Mouse (Mus musculus) liver, postnatal 0 days (tissue): ENCODE results near the gene Arl6ip5. TPM values are rescaled to one million over a fixed set of nuclear protein-coding genes. Genes with fewer than 3 reads are reported as not detected.
A peak's percentile ranks its signal among the peaks of the same experiment; 100 is the strongest.

Experiments
- ATAC-seq: fragments of 200-750 bp; cut with Nextera tagmentation; 2 replicates; pipeline ENCODE4 v1.8.0; 2017; ENCODE audit warnings: mild to moderate bottlenecking, moderate library complexity
- DNase-seq: peaks from one replicate; pipeline ENCODE4 v3.0.0-alpha.2; 2016
- H3K27ac ChIP-seq: fragments of 300-500 bp; sonication (generic); 2 replicates; pipeline ENCODE4 v1.5.1; 2014; ENCODE audit warnings: antibody characterized with exemption, moderate library complexity, mild to moderate bottlenecking, low read depth
- H3K27me3 ChIP-seq: fragments of 300-500 bp; sonication (generic); 2 replicates; pipeline ENCODE4 v1.6.1; 2014; ENCODE audit warnings: low read length, control low read depth, mixed read lengths; ENCODE audit not compliant: insufficient read depth
- H3K36me3 ChIP-seq: fragments of 300-500 bp; sonication (generic); replicated peaks from 2 replicates; pipeline ENCODE4 v1.6.1; 2014; ENCODE audit warnings: mild to moderate bottlenecking, control low read depth, low read length, moderate library complexity, mixed read lengths; ENCODE audit not compliant: insufficient read depth
- H3K4me1 ChIP-seq: fragments of 300-500 bp; sonication (generic); 2 replicates; pipeline ENCODE4 v1.6.1; 2014; ENCODE audit warnings: antibody characterized with exemption, mild to moderate bottlenecking, control low read depth; ENCODE audit not compliant: insufficient read depth
- H3K4me2 ChIP-seq: fragments of 300-500 bp; sonication (generic); 2 replicates; pipeline ENCODE4 v1.6.1; 2014; ENCODE audit warnings: low read depth, mild to moderate bottlenecking, low read length, moderate library complexity, mixed read lengths
- H3K4me3 ChIP-seq: fragments of 300-500 bp; sonication (generic); 2 replicates; pipeline ENCODE4 v1.5.1; 2014; ENCODE audit warnings: low read depth, low read length
- H3K9ac ChIP-seq: fragments of 300-500 bp; sonication (generic); replicated peaks from 2 replicates; pipeline ENCODE4 v1.6.1; 2014; ENCODE audit warnings: mild to moderate bottlenecking, moderate library complexity
- H3K9me3 ChIP-seq: fragments of 300-500 bp; sonication (generic); 2 replicates; pipeline ENCODE4 v1.6.1; 2016; ENCODE audit warnings: mild to moderate bottlenecking, control low read depth, low read length, mixed read lengths
- CTCF ChIP-seq: sonication (generic); IDR thresholded peaks from 2 replicates; pipeline ENCODE4 v1.5.1; 2016; ENCODE audit warnings: antibody characterized with exemption, low read depth
- EP300 ChIP-seq: IDR thresholded peaks from 2 replicates; pipeline ENCODE4 v1.6.1; 2016; ENCODE audit warnings: antibody characterized with exemption, low read depth, mild to moderate bottlenecking
- WGBS: fragments of 180-500 bp; shearing (Covaris S2); extraction: QIAGEN DNeasy Blood & Tissue Kit; methylation state at CpG from one replicate; pipeline ENCODE4 v1.1.7; 2014; ENCODE audit not compliant: insufficient replicate concordance; 5-methylcytosine and 5-hydroxymethylcytosine counted together
- polyA plus RNA-seq: library from polyadenylated mRNA; unstranded; fragments of >200 nt; fragmentation: Nextera tagmentation; extraction: Ambion mirVana; gene quantifications from 2 replicates; pipeline ENCODE4 v1.2.1, GENCODE M21; 2015

Arl6ip5 gene
- polyA plus RNA-seq, 1 experiment from 2014 or later: 27.1 TPM

DNA sequence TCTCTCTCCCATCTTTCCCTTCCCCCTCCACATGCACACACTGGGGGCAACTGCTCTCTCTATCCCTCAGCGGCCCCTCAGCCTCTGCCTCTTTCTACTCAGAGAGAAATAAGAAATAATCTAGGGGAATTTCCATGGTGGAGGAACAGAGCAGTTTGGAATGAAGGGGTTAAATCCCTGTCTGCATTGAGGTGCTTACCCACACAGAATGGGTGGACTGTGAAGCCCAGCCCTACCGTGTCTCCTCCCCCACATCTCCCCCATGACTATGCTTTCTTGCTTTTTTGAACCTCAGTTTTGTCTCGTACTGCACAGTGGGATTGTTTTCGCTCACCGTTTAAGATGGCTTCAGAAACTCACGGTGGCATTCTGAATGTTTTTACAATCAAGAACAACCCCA, 11.8 kb downstream of the Arl6ip5 start:
- WGBS: 43% methylated on average over 6 of the region's 6 CpGs
- no peak for DNase-seq

GRCm38 (mm10) chr6:97222931-97223467, 12.5 kb downstream of the Arl6ip5 start:
- DNase-seq (no peak), ATAC-seq (0 out of 2 replicates have a peak, but pooled peaks have one; percentile 33)
- H3K4me2 ChIP-seq: peak overlapping the region; percentile 30
- no peak for TF ChIP-seq EP300
- no peak for TF ChIP-seq CTCF
- H3K27ac ChIP-seq: no peak overlapping the region
- WGBS: 23% methylated on average over 5 of the region's 5 CpGs
- no peaks in the 10 kb centered on the region for H3K27me3 ChIP-seq
- H3K9ac ChIP-seq: no peak overlapping the region
- H3K9me3 ChIP-seq: no peaks in the 10 kb centered on the region
- H3K4me3 ChIP-seq: no peak overlapping the region
- peaks cover 12% of the 10 kb centered on the region for H3K4me1 ChIP-seq
- peaks cover 9% of the 10 kb centered on the region; the same call in 1 of the 2 replicates for H3K36me3 ChIP-seq

More for the DNA sequence above, 11.8 kb downstream of the Arl6ip5 start:
- H3K4me1 ChIP-seq: peaks cover 12% of the 10 kb centered on the region
- ATAC-seq: peak; percentile 58
- no peaks in the 10 kb centered on the region for H3K9me3 ChIP-seq
- H3K4me2 ChIP-seq: peak overlapping the region; percentile 30
- no peak overlapping the region for H3K4me3 ChIP-seq
- no peaks in the 10 kb centered on the region for H3K27me3 ChIP-seq
- H3K36me3 ChIP-seq: peaks cover 9% of the 10 kb centered on the region; the same call in 1 of the 2 replicates
- no peak for TF ChIP-seq CTCF
- TF ChIP-seq EP300: no peak
- H3K27ac ChIP-seq: no peak overlapping the region
- no peak overlapping the region for H3K9ac ChIP-seq

- Histone ChIP-seq H3K4me1 (peaks cover 12% of the 10 kb centered on the region), H3K36me3 (peaks cover 9% of the 10 kb centered on the region; the same call in 1 of the 2 replicates), H3K4me2 (no peak overlapping the region), H3K9ac (no peak overlapping the region), H3K9me3 (no peaks in the 10 kb centered on the region), H3K27me3 (no peaks in the 10 kb centered on the region), H3K27ac (no peak overlapping the region), H3K4me3 (no peak overlapping the region)
- ATAC-seq (no peak), DNase-seq (no peak)
- 57% methylated on average over 4 of the region's 4 CpGs for WGBS
- no peak for TF ChIP-seq EP300
- no peak for TF ChIP-seq CTCF
These were observed 13.1 kb downstream of the Arl6ip5 start for GRCm38 (mm10) chr6:97223566-97223965.

DNA sequence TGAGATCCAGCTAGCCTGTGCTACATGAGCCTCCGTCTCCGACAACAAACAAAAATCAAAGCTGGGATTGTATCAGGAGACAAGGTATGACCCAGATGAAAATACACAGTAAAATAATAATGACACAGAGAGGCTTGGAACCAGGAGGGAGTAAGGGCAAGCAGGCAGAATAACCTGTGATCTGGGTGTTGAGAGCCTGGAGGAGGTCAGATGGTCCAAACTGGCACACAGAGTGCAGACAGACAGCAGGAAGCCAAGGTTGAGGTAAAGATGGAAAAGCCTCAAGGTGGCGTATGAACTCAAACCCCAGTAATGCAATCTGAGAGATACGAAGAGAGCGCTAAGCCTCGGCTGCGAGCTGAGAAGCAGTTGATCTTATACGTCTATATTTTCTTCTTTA, 14.0 kb downstream of the Arl6ip5 start:
- ATAC-seq: no peak
- 84% methylated on average over 8 of the region's 8 CpGs for WGBS
- no peak overlapping the region for H3K27ac ChIP-seq
- H3K4me3 ChIP-seq: no peak overlapping the region
- peaks cover 12% of the 10 kb centered on the region for H3K4me1 ChIP-seq
- no peak overlapping the region for H3K9ac ChIP-seq
- TF ChIP-seq CTCF (no peak), EP300 (no peak)
- no peak for DNase-seq
- no peaks in the 10 kb centered on the region for H3K9me3 ChIP-seq
- peaks cover 8% of the 10 kb centered on the region for H3K36me3 ChIP-seq
- no peak overlapping the region for H3K4me2 ChIP-seq
- no peaks in the 10 kb centered on the region for H3K27me3 ChIP-seq

DNA sequence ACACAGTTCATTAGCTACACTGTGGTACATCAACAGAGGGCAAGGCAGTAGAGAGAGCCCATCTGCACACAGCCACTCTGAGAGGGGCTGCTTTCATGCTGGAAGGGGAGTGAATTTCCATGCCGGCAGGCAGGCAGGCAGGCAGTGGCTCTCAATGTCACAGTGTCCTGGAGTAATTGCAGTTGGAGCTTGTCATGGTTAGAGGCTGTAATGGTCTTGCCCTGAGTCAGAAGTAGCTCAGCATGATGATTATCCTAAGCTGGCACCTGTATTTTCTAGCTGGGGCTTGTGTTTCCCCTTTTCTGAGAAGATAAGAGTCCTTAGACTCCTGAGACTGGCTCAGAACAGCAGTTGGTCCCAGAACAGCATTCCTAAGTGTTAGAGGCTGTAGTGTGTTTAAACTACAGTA, 15.6 kb downstream of the Arl6ip5 start:
- H3K9me3 ChIP-seq: no peaks in the 10 kb centered on the region
- peaks cover 20% of the 10 kb centered on the region for H3K36me3 ChIP-seq
- ATAC-seq (no peak), DNase-seq (no peak)
- WGBS: 83% methylated on average over 1 of the region's 1 CpGs
- H3K27ac ChIP-seq: no peak overlapping the region
- no peak overlapping the region for H3K9ac ChIP-seq
- H3K4me1 ChIP-seq: peaks cover 9% of the 10 kb centered on the region
- H3K4me2 ChIP-seq: no peak overlapping the region
- no peaks in the 10 kb centered on the region for H3K27me3 ChIP-seq
- H3K4me3 ChIP-seq: no peak overlapping the region
- no peak for TF ChIP-seq CTCF
- TF ChIP-seq EP300: no peak

DNA sequence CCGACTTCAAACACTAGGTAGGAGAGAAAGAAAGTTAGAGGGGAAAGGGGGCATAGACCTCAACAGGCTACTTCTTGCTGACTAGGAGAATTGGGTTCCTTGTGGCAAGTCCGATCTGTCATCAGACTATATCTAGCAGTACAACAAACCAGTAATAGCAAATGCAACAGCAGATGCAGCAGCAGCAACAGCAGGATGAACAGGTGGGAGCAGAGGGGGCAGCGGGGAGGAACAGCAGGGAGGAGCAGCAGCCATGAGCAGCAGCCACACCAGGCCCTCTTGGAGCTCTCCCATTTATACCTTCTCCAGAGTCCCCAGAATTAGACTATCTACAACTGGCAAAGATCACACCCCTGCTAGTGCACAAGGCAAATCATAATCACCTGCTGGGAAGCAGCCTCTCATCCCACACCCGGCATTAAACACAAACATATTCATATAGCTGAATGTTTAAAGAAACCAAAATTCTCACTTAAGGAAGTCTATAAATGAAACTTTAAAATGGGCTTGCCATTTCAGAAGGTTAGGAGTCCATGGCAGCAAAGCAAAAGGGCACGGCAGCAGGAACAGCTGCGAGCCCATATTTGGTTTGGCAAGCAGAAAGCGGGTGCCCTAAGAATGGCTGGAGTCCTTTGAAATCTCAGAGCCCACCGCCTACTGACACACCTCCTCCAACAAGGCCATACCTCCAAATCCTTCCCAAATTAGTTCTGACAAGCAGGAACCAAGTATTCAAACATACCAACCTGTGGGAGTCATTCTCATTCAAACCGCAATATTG, 16.8 kb downstream of the Arl6ip5 start:
- ATAC-seq: no peak
- Histone ChIP-seq H3K27ac (no peak overlapping the region), H3K36me3 (peaks cover 29% of the 10 kb centered on the region)

More for the DNA sequence above, 16.8 kb downstream of the Arl6ip5 start:
- H3K9me3 ChIP-seq: no peaks in the 10 kb centered on the region
- no peak for TF ChIP-seq EP300
- no peak for TF ChIP-seq CTCF
- no peak overlapping the region for H3K4me3 ChIP-seq
- peaks cover 6% of the 10 kb centered on the region for H3K4me1 ChIP-seq
- 94% methylated on average over 9 of the region's 9 CpGs for WGBS
- no peaks in the 10 kb centered on the region for H3K27me3 ChIP-seq
- H3K4me2 ChIP-seq: no peak overlapping the region
- no peak for DNase-seq
- H3K9ac ChIP-seq: no peak overlapping the region
